Mouse (Mus musculus): ENCODE results near the gene Eif2b5. TPM values are rescaled to one million over a fixed set of nuclear protein-coding genes. Genes with fewer than 3 reads are reported as not detected.

Eif2b5 gene
- polyA plus RNA-seq, 1 experiment: 64.7 TPM

GRCm38 (mm10) chr16:20517216-20517615, 18.6 kb downstream of the Eif2b5 start:
- under 1% methylated on average over 26 of the region's 26 CpGs for WGBS
- Histone ChIP-seq H3K4me3 (replicated peaks; ENCODE audit: control insufficient read depth, low read depth, low read length) (peak overlapping the region; percentile 98), H3K27ac (ENCODE audit: control insufficient read depth, insufficient read depth, low read depth, low read length, poor library complexity) (peak overlapping the region; percentile 84), H3K4me1 (ENCODE audit: control insufficient read depth, insufficient read depth, low read length) (no peaks in the 10 kb centered on the region)
- TF ChIP-seq POLR2A (IDR thresholded peaks at IDR 0.05; ENCODE audit: borderline replicate concordance, control insufficient read depth, low read depth, low read length) (no peak), CTCF (IDR thresholded peaks at IDR 0.05; ENCODE audit: control insufficient read depth, insufficient read depth, low read length) (no peak)

- WGBS: 12% methylated on average over 6 of the region's 6 CpGs
- no peaks in the 10 kb centered on the region for H3K4me1 ChIP-seq (ENCODE audit: control insufficient read depth, insufficient read depth, low read length)
- no peak overlapping the region; the same call in 1 of the 2 replicates for H3K27ac ChIP-seq (ENCODE audit: control insufficient read depth, insufficient read depth, low read depth, low read length, poor library complexity)
- peak overlapping the region; percentile 98 for H3K4me3 ChIP-seq (replicated peaks; ENCODE audit: control insufficient read depth, low read depth, low read length)
- TF ChIP-seq CTCF (IDR thresholded peaks at IDR 0.05; ENCODE audit: control insufficient read depth, insufficient read depth, low read length): no peak
- no peak for TF ChIP-seq POLR2A (IDR thresholded peaks at IDR 0.05; ENCODE audit: borderline replicate concordance, control insufficient read depth, low read depth, low read length)
Observed at GRCm38 (mm10) chr16:20517701-20518374, 19.2 kb downstream of the Eif2b5 start.

GRCm38 (mm10) chr16:20523886-20524285, 25.3 kb downstream of the Eif2b5 start:
- Histone ChIP-seq H3K27ac (ENCODE audit: control insufficient read depth, insufficient read depth, low read depth, low read length, poor library complexity) (no peak overlapping the region), H3K4me1 (ENCODE audit: control insufficient read depth, insufficient read depth, low read length) (no peaks in the 10 kb centered on the region), H3K4me3 (replicated peaks; ENCODE audit: control insufficient read depth, low read depth, low read length) (no peak overlapping the region)
- no peak for TF ChIP-seq CTCF (IDR thresholded peaks at IDR 0.05; ENCODE audit: control insufficient read depth, insufficient read depth, low read length)
- no peak for TF ChIP-seq POLR2A (IDR thresholded peaks at IDR 0.05; ENCODE audit: borderline replicate concordance, control insufficient read depth, low read depth, low read length)
- 91% methylated on average over 10 of the region's 10 CpGs for WGBS

GRCm38 (mm10) chr16:20528779-20529178, 30.2 kb downstream of the Eif2b5 start:
- no peak overlapping the region for H3K4me3 ChIP-seq (replicated peaks; ENCODE audit: control insufficient read depth, low read depth, low read length)
- TF ChIP-seq CTCF (IDR thresholded peaks at IDR 0.05; ENCODE audit: control insufficient read depth, insufficient read depth, low read length) (no peak), POLR2A (IDR thresholded peaks at IDR 0.05; ENCODE audit: borderline replicate concordance, control insufficient read depth, low read depth, low read length) (no peak)
- H3K4me1 ChIP-seq (ENCODE audit: control insufficient read depth, insufficient read depth, low read length): no peaks in the 10 kb centered on the region
- H3K27ac ChIP-seq (ENCODE audit: control insufficient read depth, insufficient read depth, low read depth, low read length, poor library complexity): no peak overlapping the region
- WGBS: 69% methylated on average over 5 of the region's 5 CpGs

- 75% methylated on average over 1 of the region's 1 CpGs for WGBS
- Histone ChIP-seq H3K27ac (ENCODE audit: control insufficient read depth, insufficient read depth, low read depth, low read length, poor library complexity) (no peak overlapping the region), H3K4me1 (ENCODE audit: control insufficient read depth, insufficient read depth, low read length) (no peaks in the 10 kb centered on the region), H3K4me3 (replicated peaks; ENCODE audit: control insufficient read depth, low read depth, low read length) (no peak overlapping the region)
- TF ChIP-seq POLR2A (IDR thresholded peaks at IDR 0.05; ENCODE audit: borderline replicate concordance, control insufficient read depth, low read depth, low read length): no peak
- TF ChIP-seq CTCF (IDR thresholded peaks at IDR 0.05; ENCODE audit: control insufficient read depth, insufficient read depth, low read length): no peak
Observed at GRCm38 (mm10) chr16:20529375-20529774, 30.8 kb downstream of the Eif2b5 start.

- no peak overlapping the region for H3K4me3 ChIP-seq (replicated peaks; ENCODE audit: control insufficient read depth, low read depth, low read length)
- no peaks in the 10 kb centered on the region for H3K4me1 ChIP-seq (ENCODE audit: control insufficient read depth, insufficient read depth, low read length)
- H3K27ac ChIP-seq (ENCODE audit: control insufficient read depth, insufficient read depth, low read depth, low read length, poor library complexity): no peak overlapping the region
- no peak for TF ChIP-seq CTCF (IDR thresholded peaks at IDR 0.05; ENCODE audit: control insufficient read depth, insufficient read depth, low read length)
- no peak for TF ChIP-seq POLR2A (IDR thresholded peaks at IDR 0.05; ENCODE audit: borderline replicate concordance, control insufficient read depth, low read depth, low read length)
- WGBS: 95% methylated on average over 20 of the region's 20 CpGs
Observed at GRCm38 (mm10) chr16:20530941-20531340, 32.3 kb downstream of the Eif2b5 start.

DNA sequence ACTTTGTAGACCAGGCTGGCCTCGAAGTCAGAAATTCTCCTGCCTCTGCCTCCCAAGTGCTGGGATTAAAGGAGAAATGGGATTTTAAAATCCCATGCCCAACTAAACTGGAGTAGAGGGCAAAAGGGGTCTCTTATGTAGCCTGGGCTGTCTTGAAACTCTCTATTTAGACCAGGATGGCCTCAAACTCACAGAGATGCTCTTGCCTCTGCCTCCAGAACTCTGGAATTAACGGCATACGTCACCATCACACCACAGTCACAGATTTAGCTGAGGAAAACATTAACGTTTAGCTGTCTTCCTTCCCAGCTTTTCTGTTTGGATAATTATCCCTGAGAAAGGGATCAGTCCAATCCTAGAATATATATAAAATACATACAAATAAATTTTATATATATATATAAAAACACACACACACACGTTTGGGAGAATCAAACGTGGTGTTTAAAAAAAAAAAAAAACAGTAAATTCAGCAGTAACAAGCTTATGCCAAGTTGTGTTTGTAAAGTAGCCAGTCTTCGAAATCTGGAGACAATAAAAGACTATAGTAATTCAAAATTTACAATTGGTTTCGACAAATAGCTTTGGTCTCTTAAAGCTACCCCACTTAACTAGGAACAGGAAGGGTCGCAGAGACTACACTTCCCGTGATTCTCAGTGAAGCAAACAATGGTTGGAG, 36.1 kb downstream of the Eif2b5 start:
- no peak overlapping the region for H3K4me3 ChIP-seq (replicated peaks; ENCODE audit: control insufficient read depth, low read depth, low read length)
- WGBS: 30% methylated on average over 10 of the region's 10 CpGs
- H3K27ac ChIP-seq (ENCODE audit: control insufficient read depth, insufficient read depth, low read depth, low read length, poor library complexity): no peak overlapping the region
- TF ChIP-seq POLR2A (IDR thresholded peaks at IDR 0.05; ENCODE audit: borderline replicate concordance, control insufficient read depth, low read depth, low read length): no peak
- TF ChIP-seq CTCF (IDR thresholded peaks at IDR 0.05; ENCODE audit: control insufficient read depth, insufficient read depth, low read length): no peak
- H3K4me1 ChIP-seq (ENCODE audit: control insufficient read depth, insufficient read depth, low read length): peaks cover 6% of the 10 kb centered on the region; the same call in 1 of the 2 replicates

DNA sequence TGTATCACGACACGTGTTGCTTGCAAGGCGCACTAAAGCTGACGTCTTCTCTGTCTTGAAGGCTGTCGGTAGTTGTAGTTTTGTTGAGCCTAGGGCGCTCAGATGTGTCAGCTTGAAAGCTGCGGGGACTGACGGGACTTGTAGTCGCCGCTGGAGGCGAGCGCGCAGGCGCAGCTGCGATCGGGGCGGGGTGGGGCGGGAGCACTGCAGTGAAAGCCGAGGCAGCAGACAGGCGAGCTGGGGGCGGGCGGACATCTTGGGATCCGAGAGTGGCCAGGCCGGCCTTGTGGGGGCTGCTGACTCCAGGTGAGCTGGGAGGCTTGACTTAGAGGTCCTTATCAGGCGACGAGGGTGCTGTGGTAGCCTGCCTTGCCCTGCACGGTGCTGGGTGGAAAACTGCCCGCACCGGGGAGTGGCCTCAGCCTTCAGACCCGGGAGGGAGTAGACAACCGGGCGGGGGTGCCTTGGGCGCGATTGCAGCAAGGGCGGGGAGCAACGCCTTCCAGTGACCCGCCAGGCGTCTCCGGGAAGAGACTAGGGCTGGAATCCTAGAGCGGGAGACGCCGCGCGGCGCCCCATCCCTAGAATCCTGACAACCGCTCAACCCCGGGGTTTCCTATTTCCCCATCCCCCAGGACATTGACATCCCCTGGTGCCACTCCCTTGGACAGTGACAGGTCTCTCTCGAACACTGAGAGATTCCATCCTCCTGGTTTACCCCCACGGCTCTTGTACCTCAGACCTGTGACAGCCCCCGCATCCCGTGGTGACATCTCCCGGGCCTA, 36.9 kb downstream of the Eif2b5 start, which contains the start of gene Ap2m1:
Ap2m1 (plus strand) TSS at position 183 of the 785 bp plus-strand sequence.
- TF ChIP-seq POLR2A (IDR thresholded peaks at IDR 0.05; ENCODE audit: borderline replicate concordance, control insufficient read depth, low read depth, low read length) (peak; percentile 83), CTCF (IDR thresholded peaks at IDR 0.05; ENCODE audit: control insufficient read depth, insufficient read depth, low read length) (no peak)
- peaks cover 6% of the 10 kb centered on the region; the same call in 1 of the 2 replicates for H3K4me1 ChIP-seq (ENCODE audit: control insufficient read depth, insufficient read depth, low read length)
- WGBS: under 1% methylated on average over 52 of the region's 52 CpGs

More for the DNA sequence above, 36.9 kb downstream of the Eif2b5 start, which contains the start of gene Ap2m1:
- peak within 1 kb of the TSS; percentile 98 for H3K4me3 ChIP-seq (replicated peaks; ENCODE audit: control insufficient read depth, low read depth, low read length)
- H3K27ac ChIP-seq (ENCODE audit: control insufficient read depth, insufficient read depth, low read depth, low read length, poor library complexity): peak within 1 kb of the TSS; percentile 94
